Mouse (Mus musculus) G1E (cell line): ENCODE data around the gene Gmds. TPM values are rescaled to one million over a fixed set of nuclear protein-coding genes. Genes with fewer than 3 reads are reported as not detected.

Source experiments
- ATAC-seq: 2 replicates; pipeline ENCODE4 v1.8.0; 2016; ENCODE audit warnings: mild to moderate bottlenecking; ENCODE audit not compliant: insufficient number of reproducible peaks, poor library complexity, low FRiP score, severe bottlenecking; ENCODE audit errors: extremely low read depth
- DNase-seq: peaks from one replicate; pipeline ENCODE4 v3.0.0; 2012; ENCODE audit warnings: low spot score
- H3K27me3 ChIP-seq: 2 replicates; pipeline ENCODE4 v1.6.1; 2012; ENCODE audit warnings: mild to moderate bottlenecking, low read length, inconsistent platforms; ENCODE audit not compliant: insufficient read depth
- H3K36me3 ChIP-seq: replicated peaks from 2 replicates; pipeline ENCODE3; 2012; ENCODE audit warnings: mild to moderate bottlenecking, inconsistent platforms
- H3K4me1 ChIP-seq: 2 replicates; pipeline ENCODE4 v1.6.1; 2012; ENCODE audit warnings: low read depth, low read length, inconsistent platforms, mixed read lengths; ENCODE audit not compliant: insufficient read depth
- H3K4me3 ChIP-seq: 2 replicates; pipeline ENCODE4 v1.5.1; 2012; ENCODE audit warnings: low read depth, mild to moderate bottlenecking, inconsistent platforms, low read length, moderate library complexity, mixed read lengths
- H3K9me3 ChIP-seq: replicated peaks from 2 replicates; pipeline ENCODE4 v1.6.1; 2012; ENCODE audit warnings: inconsistent platforms
- CTCF ChIP-seq: IDR thresholded peaks from 2 replicates; pipeline ENCODE4 v1.5.1; 2012; ENCODE audit warnings: low read depth, low read length, inconsistent platforms, mixed read lengths
- GATA1 ChIP-seq: IDR thresholded peaks from 2 replicates; pipeline ENCODE4 v1.6.1; 2012; ENCODE audit warnings: borderline replicate concordance, low read length, inconsistent platforms, mixed read lengths
- GATA2 ChIP-seq: IDR thresholded peaks from 2 replicates; pipeline ENCODE4 v1.6.1; 2012; ENCODE audit warnings: low read depth, low read length, inconsistent platforms, borderline replicate concordance
- POLR2AphosphoS5 ChIP-seq: IDR thresholded peaks from 2 replicates; pipeline ENCODE4 v1.6.1; 2012; ENCODE audit warnings: low read depth, low read length, inconsistent platforms; ENCODE audit not compliant: insufficient replicate concordance
- TAL1 ChIP-seq: conservative IDR thresholded peaks from 2 replicates; pipeline ENCODE4 v1.6.1; 2012; ENCODE audit warnings: low read depth, low read length, inconsistent platforms, mixed read lengths
- polyA plus RNA-seq: library from polyadenylated mRNA; stranded (reverse); fragments of >175 nt; gene quantifications from 2 replicates; pipeline ENCODE4 v1.2.3, GENCODE M21; 2012
- total RNA-seq, 2 experiments: library from RNA; stranded (forward) in 1 of 2; stranded (reverse) in 1 of 2; fragments of 200-1000 nt in 1 of 2; fragments of >200 nt in 1 of 2; fragmentation: Nextera tagmentation in 1 of 2; gene quantifications; 2 replicates each; pipeline ENCODE4 v1.2.3; 2014 to 2017

Gmds gene
- total and polyA plus RNA-seq, 3 experiments, result 19.9 to 27.5 (median 22.1) TPM

DNA sequence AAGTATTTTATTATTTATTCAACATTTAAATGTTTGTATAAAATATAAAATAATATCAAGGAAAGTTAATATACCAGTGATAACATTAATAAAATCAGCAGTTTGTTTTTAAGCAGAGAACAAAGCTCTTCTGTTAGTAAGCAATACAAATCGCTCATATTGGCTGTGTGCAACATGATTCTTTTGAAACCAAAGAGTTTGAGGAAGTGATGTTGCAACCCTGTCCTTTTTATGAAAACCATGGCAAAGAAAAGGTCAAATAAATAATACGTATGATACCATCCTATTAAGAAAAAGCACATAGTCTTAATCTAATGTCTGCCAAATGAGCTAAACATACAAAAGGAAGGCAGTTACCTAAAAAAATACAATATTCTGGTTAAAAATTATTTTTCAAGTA is 126.4 kb downstream of the Gmds start:
- TF ChIP-seq TAL1 (no peak), GATA1 (no peak), GATA2 (no peak), POLR2AphosphoS5 (no peak)
- Histone ChIP-seq H3K36me3 (no peaks in the 10 kb centered on the region), H3K9me3 (no peaks in the 10 kb centered on the region), H3K27me3 (no peaks in the 10 kb centered on the region), H3K4me1 (no peaks in the 10 kb centered on the region), H3K4me3 (no peak overlapping the region)
- no peak for DNase-seq
- ATAC-seq, result no peak

DNA sequence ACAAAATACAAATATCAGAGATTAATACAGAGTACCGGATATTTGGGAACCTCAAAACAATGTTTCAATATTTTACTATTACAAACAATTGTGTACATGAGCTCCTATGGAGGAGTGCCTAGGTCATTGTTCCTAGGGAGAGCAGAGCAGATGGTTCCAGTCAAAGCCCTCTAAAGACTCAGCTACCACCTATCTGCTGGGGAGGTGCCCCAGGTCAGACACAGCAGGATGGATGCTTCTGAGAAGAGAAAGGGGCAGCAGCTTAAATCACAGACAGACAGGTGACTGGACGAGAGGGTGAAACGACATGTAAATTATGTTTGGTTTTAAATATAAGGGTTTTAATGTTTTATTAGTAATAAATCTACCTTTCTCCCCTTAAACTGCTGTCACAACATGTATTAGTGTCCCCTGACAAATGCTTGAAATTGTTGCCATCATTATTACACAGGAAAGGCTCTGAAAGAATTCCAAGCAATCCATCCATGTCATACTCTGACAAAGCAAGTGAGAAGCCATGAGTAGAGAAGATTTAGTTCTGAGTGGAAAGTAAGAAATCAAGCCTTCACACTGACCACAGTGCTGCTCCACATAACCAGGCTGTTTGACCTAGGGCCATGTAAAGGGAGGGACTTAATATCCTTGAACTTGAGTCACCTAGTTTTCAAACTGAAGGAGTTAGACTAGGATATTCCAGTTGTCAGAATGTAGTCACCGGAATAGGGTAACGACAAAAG is 131.2 kb downstream of the Gmds start:
- no peak for ATAC-seq
- H3K9me3 ChIP-seq, result no peaks in the 10 kb centered on the region
- no peak for DNase-seq
- no peaks in the 10 kb centered on the region for H3K27me3 ChIP-seq
- no peak overlapping the region for H3K4me3 ChIP-seq
- TF ChIP-seq GATA1, result no peak
- TF ChIP-seq TAL1, result no peak
- no peak for TF ChIP-seq CTCF
- no peak for TF ChIP-seq POLR2AphosphoS5
- no peak for TF ChIP-seq GATA2
- no peaks in the 10 kb centered on the region for H3K36me3 ChIP-seq
- H3K4me1 ChIP-seq, result no peaks in the 10 kb centered on the region

DNA sequence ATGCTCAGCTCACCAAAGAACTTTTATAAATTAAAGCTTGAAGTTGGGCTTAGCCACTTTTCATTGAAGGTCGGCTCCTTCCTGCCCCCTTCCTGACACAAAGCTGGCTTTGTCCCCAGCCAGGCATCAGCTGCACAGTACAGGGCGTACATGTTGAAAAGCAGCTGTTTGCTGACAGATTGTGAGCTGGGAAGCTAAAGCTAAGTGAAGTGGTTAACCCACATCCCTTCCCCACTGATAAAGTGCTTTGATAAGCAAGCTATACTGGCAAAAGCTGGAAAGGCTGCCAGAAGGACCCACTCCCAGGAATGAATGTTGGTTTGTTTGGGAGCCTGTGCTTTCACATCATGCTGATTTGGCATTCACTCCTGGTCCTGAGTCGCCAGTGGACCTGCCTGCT is 158.6 kb downstream of the Gmds start:
- Histone ChIP-seq H3K9me3 (no peaks in the 10 kb centered on the region), H3K4me1 (0 out of 2 replicates have a peak, but pooled peaks cover 3% of the 10 kb centered on the region), H3K27me3 (no peaks in the 10 kb centered on the region), H3K36me3 (no peaks in the 10 kb centered on the region), H3K4me3 (no peak overlapping the region)
- no peak for TF ChIP-seq POLR2AphosphoS5
- no peak for TF ChIP-seq TAL1
- TF ChIP-seq GATA1, result no peak
- no peak for TF ChIP-seq GATA2
- no peak for TF ChIP-seq CTCF
- DNase-seq (no peak), ATAC-seq (no peak)

DNA sequence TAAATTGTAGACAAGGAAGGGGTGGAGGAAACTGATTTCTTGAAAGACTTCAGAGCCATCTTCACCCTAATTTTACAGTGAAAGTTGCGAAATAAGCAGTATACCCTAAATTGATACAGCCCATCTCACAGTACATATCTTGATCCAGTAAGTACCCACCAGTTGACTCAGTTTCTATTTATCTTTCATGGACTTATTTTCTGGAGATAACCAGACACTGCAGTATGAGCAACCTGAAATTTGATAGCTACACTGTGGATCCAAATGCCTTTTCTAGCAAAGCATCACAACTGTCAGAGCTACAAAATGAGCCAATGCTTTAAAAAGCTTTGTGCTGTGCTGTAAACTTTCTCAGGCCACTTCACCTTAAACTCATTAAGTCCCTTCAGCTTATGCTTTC is 159.9 kb downstream of the Gmds start:
- H3K27me3 ChIP-seq, result no peaks in the 10 kb centered on the region
- ATAC-seq (no peak), DNase-seq (no peak)
- H3K9me3 ChIP-seq, result no peaks in the 10 kb centered on the region
- TF ChIP-seq GATA1 (no peak), GATA2 (no peak), TAL1 (no peak), CTCF (no peak), POLR2AphosphoS5 (no peak)
- H3K4me1 ChIP-seq, result 0 out of 2 replicates have a peak, but pooled peaks cover 3% of the 10 kb centered on the region
- no peak overlapping the region for H3K4me3 ChIP-seq
- no peaks in the 10 kb centered on the region for H3K36me3 ChIP-seq

DNA sequence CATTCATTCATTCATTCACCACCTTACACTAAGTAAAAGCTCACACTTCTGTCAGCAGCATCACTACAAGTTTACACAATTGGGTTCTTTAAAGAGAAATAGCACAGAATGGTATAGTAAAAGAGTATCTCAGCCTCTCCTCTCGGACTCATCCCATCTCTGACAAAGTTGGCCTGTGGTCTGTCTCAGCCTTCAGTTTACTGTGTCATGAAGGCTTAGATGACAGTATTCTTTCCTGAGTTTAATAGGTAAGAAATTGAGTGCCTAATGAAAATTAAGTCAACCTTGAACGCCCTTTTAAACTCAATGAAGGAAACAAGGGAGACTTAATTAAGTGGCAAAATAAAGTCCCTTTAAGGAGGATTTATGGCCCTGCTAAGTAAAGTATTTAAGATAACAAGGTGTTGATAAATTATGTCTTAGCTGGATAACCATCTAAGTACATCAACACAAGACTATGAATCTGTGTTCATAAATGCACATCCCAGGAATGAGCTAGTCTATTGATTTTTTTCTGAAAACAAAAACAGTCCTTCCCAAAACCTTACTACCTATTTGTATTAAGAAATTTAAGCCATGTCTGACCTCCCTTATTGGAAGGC is 160.6 kb downstream of the Gmds start:
- TF ChIP-seq GATA2 (no peak), CTCF (no peak), GATA1 (no peak), POLR2AphosphoS5 (no peak), TAL1 (no peak)
- ATAC-seq, result no peak
- H3K9me3 ChIP-seq, result no peaks in the 10 kb centered on the region
- 0 out of 2 replicates have a peak, but pooled peaks cover 3% of the 10 kb centered on the region for H3K4me1 ChIP-seq
- no peak overlapping the region for H3K4me3 ChIP-seq
- no peaks in the 10 kb centered on the region for H3K36me3 ChIP-seq
- no peaks in the 10 kb centered on the region for H3K27me3 ChIP-seq
- no peak for DNase-seq

DNA sequence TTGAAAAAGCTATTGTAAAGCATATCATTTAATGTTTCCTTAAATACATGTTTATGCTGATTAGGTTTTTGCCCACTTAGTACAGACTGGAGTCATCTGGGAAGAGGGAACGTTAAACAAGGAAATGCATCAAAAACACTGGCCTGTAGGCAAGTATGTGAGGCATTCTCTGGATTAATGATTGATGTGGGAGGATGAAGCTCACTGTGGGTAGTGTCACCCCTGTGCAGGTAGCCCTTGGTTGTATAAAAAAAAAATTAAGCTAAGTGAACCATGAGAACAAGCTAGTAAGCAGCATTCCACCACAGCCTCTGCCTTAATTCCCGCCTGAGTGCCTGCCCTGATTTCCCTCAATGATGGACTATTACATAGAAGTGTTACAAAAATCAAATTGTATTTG is 163.5 kb downstream of the Gmds start:
- Histone ChIP-seq H3K36me3 (no peaks in the 10 kb centered on the region), H3K9me3 (no peaks in the 10 kb centered on the region), H3K27me3 (no peaks in the 10 kb centered on the region), H3K4me3 (no peak overlapping the region), H3K4me1 (0 out of 2 replicates have a peak, but pooled peaks cover 3% of the 10 kb centered on the region)
- ATAC-seq, result no peak
- TF ChIP-seq POLR2AphosphoS5 (no peak), TAL1 (no peak), CTCF (no peak), GATA2 (no peak), GATA1 (no peak)
- no peak for DNase-seq
